Mouse (Mus musculus): ENCODE results near the gene Eml5.

DNA sequence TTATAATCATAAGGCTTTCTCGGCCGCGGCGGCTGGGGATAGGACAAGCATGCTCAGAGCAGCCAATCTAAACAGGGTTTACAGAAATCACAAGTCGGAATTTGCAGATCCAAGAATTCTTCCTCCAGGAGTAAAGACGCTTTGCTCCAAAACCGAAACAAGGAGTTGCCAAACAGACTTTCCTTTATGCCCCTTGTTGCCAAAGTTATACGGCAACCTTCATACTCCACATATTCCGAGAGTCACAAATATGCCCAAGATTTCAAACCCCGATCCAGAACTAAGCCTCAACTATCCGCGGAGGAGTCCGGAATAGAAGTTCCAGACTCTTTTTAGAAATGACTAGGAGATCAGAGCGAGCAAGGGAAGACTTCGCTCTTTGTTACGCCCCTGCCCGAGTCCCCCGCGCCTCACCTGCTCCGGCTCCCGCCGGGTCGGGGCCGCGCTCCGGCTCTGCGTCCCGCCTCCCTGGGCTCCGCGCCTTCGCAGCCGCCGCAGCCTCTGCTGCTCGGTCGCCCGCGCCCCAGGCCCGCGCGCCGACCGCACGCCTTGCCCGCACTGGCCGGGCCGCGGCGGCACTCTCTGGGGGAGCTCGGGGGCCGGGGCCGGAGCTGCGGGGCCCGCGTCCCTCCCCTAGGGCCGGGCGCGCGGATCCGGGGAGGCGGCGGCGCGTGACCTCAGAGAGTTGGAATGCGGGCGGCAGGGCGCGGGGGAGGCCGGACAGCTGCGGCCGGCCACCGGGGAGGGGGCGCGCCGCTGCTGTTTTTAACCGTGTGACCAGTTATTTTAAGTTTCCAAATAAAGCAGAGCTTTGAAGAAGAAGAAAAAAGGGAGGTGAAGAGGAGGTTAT, 164.1 kb downstream of the Eml5 start, which contains the start of gene Ptpn21:
- TF ChIP-seq CTCF (IDR thresholded peaks at IDR 0.05; ENCODE audit: extremely low read depth, insufficient read length, insufficient replicate concordance, low read depth, low read length) (no peak), POLR2A (IDR thresholded peaks at IDR 0.05; ENCODE audit: low read depth, low read length) (no peak)
